Mouse (Mus musculus) megakaryocyte, adult 5-6 weeks (primary cell): ENCODE data around the gene Zcchc10. TPM values are rescaled to one million over a fixed set of nuclear protein-coding genes. Genes with fewer than 3 reads are reported as not detected.

ENCODE experiments used
- ATAC-seq: 2 replicates; pipeline ENCODE4 v1.8.0; 2016; ENCODE audit warnings: mild to moderate bottlenecking, inconsistent platforms; ENCODE audit not compliant: poor library complexity, severe bottlenecking
- total RNA-seq, 2 experiments: library from RNA; stranded (forward) in 1 of 2; stranded (reverse) in 1 of 2; fragments of 153-499, 151-499 nt in 1 of 2; fragments of 221-1000, 200-1000 nt in 1 of 2; gene quantifications; 2 replicates each; pipeline versions ENCODE4 v1.2.3 to v1.2.4; 2015 to 2017

Gene Zcchc10
- total RNA-seq, 2 experiments from 2014 or later: 1.9 to 19.0 TPM

DNA sequence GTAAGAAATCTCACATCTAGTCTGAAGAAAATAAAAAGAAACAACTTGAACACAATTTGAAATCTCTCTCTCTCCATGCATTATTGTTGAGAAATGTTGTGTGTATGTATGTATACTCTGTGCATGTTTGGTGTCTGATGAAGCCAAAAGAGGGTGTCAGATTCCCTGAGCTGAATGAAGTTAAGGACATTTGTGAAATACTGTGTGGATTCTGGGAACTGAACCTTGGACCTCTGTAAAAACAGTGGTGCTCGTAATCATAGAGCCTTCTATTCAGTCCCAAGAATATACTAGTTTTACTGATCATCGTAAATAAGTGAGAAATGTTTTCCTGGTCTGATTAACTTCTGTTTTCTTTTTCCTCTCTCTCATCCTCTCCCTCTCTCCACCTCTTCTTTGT, 42.6 kb downstream of the Zcchc10 start:
- no peak for ATAC-seq

DNA sequence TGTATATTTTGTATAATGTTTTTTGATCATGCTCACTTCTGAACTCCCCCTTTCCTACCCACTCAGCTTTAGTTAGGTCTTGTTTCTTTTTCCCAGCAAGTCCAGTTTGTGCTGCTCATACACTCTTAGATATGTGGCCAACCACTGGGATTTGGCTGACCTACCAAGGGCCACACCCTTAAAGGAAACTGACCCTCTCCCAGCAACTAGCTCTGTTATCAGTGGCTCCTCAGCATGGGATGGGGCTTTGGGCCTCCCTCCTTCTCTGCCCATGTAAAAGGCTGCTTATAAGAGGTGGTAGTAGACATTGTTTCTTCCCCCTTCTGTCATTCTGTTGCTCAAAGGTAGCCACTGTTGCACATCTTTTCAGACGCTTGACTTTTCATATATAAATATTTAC, 54.4 kb downstream of the Zcchc10 start:
- no peak for ATAC-seq

Other genes starting within 250 kb of the Zcchc10 start
- 84.8 and 87.0 TPM in 2 replicates for gene Hspa4, start 24.2 kb upstream of the Zcchc10 start, total RNA-seq (2015)
- 313 and 322 TPM in 2 replicates for gene Hspa4, start 24.2 kb upstream of the Zcchc10 start, total RNA-seq (2017)
- 59.1 and 62.0 TPM in 2 replicates for gene Aff4, start 26.2 kb downstream of the Zcchc10 start, total RNA-seq (2015)
- gene Aff4, start 26.2 kb downstream of the Zcchc10 start, total RNA-seq (2017): 38.3 and 38.4 TPM in 2 replicates
- gene Leap2, start 98.5 kb downstream of the Zcchc10 start, total RNA-seq (2015): not detected in 2 replicates
- not detected in 2 replicates for gene Leap2, start 98.5 kb downstream of the Zcchc10 start, total RNA-seq (2017)
- gene Uqcrq, start 106.2 kb downstream of the Zcchc10 start, total RNA-seq (2015): 163 and 181 TPM in 2 replicates
- 53.2 and 54.8 TPM in 2 replicates for gene Uqcrq, start 106.2 kb downstream of the Zcchc10 start, total RNA-seq (2017)
- 0.54 and 1.6 TPM in 2 replicates for gene Gdf9, start 106.3 kb downstream of the Zcchc10 start, total RNA-seq (2015)
- 2.5 and 5.7 TPM in 2 replicates for gene Gdf9, start 106.3 kb downstream of the Zcchc10 start, total RNA-seq (2017)
- not detected in 2 replicates for gene Gm10447, start 132.4 kb downstream of the Zcchc10 start, total RNA-seq (2015)
- 0.11 TPM in 1 of 2 replicates, not detected in the other for gene Gm10447, start 132.4 kb downstream of the Zcchc10 start, total RNA-seq (2017)
- gene Shroom1, start 132.5 kb downstream of the Zcchc10 start, total RNA-seq (2015): 0.05 and 0.13 TPM in 2 replicates
- 0.07 and 4.5 TPM in 2 replicates for gene Shroom1, start 132.5 kb downstream of the Zcchc10 start, total RNA-seq (2017)
- not detected in 2 replicates for gene Gm9837, start 145.8 kb downstream of the Zcchc10 start, total RNA-seq (2015)
- not detected in 2 replicates for gene Gm9837, start 145.8 kb downstream of the Zcchc10 start, total RNA-seq (2017)
- not detected in 2 replicates for gene Gm9945, start 155.5 kb downstream of the Zcchc10 start, total RNA-seq (2015)
- not detected in 2 replicates for gene Gm9945, start 155.5 kb downstream of the Zcchc10 start, total RNA-seq (2017)
- not detected in 2 replicates for gene Sowaha, start 155.6 kb downstream of the Zcchc10 start, total RNA-seq (2015)
- gene Sowaha, start 155.6 kb downstream of the Zcchc10 start, total RNA-seq (2017): not detected in 2 replicates
- 9.0 and 9.5 TPM in 2 replicates for gene Sept8, start 194.6 kb downstream of the Zcchc10 start, total RNA-seq (2015)
- gene Sept8, start 194.6 kb downstream of the Zcchc10 start, total RNA-seq (2017): 6.1 and 10.1 TPM in 2 replicates
- 2.5 and 4.1 TPM in 2 replicates for gene Kif3a, start 242.7 kb downstream of the Zcchc10 start, total RNA-seq (2015)
- 3.3 and 5.0 TPM in 2 replicates for gene Kif3a, start 242.7 kb downstream of the Zcchc10 start, total RNA-seq (2017)